Mouse (Mus musculus) cerebellum, postnatal 10 days (tissue): Measurements from ENCODE around the gene Ccdc84.
A peak's percentile ranks its signal among the peaks of the same experiment; 100 is the strongest.
"Not testable (repeated sequence)": the region's sequence is repeated elsewhere in the genome, so short reads cannot be mapped to it uniquely, and the experiment has no call there.

Source experiments
- DNase-seq, 2 experiments: peaks; one replicate each; pipeline ENCODE4 v3.0.0; 2021; ENCODE audit warnings: mixed read lengths in 2 of 2

Ccdc84 gene

GRCm38 (mm10) chr9:44418519-44419385, at the start of gene Ccdc84:
TSS of gene Ccdc84 (minus strand) at chr9:44418569.
- no peak for DNase-seq

DNA sequence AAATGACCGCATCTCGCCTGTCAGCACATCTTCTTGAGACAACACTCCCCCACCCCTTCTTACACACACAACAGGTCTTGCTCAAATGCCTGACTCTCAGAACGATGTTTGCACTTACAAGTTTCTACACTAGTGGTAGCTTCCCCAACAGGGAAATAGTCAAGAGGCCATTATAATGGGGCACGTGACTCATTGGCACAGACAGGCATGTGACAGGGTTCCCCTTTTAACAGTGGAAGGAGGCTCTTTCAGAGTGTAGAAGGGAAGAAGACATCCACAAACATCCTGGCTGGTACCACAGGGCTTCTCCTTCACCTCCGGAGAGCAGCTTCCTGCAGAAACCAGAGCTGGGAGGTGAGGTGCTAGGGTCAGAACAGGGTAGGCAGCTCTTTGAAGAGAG, 43.6 kb upstream of the Ccdc84 start:
- no peak for DNase-seq

GRCm38 (mm10) chr9:44457035-44457742, 38.8 kb upstream of the Ccdc84 start:
- DNase-seq = peak; percentile 93

DNA sequence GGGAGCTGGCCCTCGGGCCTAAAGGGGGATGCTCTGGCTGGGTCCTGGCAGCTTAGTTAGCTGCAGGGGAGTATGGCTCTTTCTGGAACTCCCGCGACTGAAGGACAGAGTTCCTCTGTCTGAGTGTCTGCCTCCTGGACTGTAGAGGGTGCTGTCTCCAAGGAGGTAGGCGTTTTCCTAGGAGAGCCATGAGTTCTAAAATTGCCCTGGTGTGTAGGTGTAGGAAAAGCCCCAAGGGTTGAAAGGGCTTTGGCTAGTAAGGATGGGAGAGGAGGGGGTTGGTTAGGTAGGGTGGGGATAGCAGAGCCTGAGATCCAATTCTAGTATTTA, 36.5 kb upstream of the Ccdc84 start, which contains the start of gene Upk2:
Gene Upk2, minus strand, starts transcription at position 86 of the 330 bp plus-strand sequence.
- DNase-seq = no peak

GRCm38 (mm10) chr9:44454132-44454890, 35.9 kb upstream of the Ccdc84 start:
- peak; percentile 96 to 98 for DNase-seq

- DNase-seq = peak; percentile 27 to 42
Measured at GRCm38 (mm10) chr9:44450387-44450786, 32.0 kb upstream of the Ccdc84 start.

DNA sequence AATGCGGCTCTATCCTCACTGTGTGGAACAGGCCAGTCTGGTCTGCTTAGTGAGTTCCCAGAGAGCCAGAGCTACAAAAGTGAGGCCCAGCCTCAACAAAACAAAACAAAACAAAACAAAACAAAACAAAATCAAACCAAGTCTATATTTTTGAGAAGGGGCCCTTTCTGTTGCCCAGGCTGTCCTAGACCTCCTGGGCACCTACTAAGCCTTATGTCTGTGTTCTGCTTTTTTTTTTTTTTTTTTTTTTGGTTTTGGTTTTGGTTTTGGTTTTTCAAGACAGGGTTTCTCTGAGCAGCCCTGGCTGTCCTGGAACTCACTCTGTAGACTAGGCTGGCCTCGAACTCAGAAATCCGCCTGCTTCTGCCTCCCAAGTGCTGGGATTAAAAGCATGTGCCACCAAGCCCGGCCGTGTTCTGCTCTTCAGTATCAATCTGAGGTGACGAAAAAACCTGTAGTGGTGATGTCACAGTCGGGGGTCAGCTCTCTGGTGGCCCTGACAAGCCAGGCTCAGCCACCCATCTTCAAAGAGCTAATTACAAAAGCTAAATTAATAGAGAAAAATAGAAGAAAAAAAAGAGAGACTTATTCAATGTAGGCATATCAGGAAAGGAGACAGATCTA, 26.1 kb upstream of the Ccdc84 start:
- not testable (repeated sequence) for DNase-seq

- DNase-seq = no peak
Measured at GRCm38 (mm10) chr9:44440961-44441360, 22.6 kb upstream of the Ccdc84 start, which contains the start of gene Foxr1. TSS of gene Foxr1 (minus strand) at chr9:44441136.

DNA sequence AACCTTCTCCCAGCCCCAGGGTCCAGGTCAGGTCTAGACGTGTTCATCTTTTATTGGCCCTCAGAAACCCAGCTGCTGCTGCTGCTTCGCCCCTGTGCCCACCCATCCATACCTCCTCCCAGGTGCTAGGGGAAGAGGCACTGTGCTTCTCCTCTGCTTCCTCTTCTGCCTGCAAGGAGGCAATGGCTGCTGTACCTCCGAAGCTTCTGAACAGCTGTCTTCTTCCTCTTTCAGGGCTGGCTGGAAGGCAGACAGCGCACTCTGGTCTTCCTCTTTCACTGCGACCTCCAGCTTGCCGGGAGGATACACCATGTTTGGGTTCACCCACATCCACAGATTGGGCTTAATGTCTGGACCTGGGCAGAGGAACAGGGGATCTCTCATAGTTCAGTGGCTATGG, 17.4 kb upstream of the Ccdc84 start:
- DNase-seq = no peak

DNA sequence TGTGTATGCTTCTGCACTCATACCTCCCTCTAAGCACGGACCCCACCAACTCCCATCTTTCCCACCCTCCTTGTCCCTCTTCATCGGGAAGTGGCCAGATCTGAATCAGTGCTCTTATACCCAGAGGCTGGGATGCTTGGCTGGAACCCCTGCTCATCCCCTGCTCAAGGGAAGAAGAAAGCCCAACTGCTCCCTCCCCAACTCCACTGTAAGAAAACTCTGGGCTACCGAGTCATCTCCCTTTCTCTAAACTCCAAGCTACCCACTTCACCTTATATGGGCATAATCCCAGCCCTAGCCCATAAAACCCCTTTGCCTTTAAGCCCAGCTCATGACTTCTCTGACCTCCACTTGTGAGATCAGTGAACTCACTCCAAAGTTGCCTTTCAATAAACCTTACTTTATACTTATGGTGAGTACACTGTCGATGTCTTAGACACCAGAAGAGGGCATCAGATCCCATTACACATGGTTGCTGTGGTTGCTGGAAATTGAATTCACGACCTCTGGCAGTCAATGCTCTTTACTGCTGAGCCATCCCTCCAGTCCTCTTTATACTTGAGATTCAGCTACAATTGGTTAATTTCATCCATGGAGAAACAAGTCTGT, 14.3 kb upstream of the Ccdc84 start:
- DNase-seq = no peak

- DNase-seq = no peak
Measured at GRCm38 (mm10) chr9:44423576-44423975, 5.2 kb upstream of the Ccdc84 start.

- DNase-seq = no peak
Measured at GRCm38 (mm10) chr9:44420280-44420898, 2.0 kb upstream of the Ccdc84 start.

DNA sequence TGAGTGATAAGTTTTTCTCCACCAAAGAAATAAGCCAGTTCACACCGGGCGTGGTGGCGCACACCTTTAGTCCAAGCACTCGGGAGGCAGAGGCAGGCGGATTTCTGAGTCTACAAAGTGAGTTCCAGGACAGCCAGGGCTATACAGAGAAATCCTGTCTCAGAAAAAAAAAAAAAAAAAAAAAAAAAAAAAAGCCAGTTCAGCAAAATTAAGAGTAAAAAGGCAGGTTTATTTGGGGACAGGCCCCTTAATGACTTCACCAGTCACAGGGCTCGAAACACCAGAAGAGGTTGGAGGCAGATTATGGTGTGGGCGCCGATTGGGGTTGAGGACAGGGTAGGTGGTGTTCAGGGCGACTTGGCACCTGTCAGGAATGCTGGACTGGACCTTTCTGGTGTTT, 1.4 kb upstream of the Ccdc84 start:
- DNase-seq = not testable (repeated sequence)

GRCm38 (mm10) chr9:44417892-44418363, 441 bp downstream of the Ccdc84 start:
- peak; percentile 98 to 99 for DNase-seq

DNA sequence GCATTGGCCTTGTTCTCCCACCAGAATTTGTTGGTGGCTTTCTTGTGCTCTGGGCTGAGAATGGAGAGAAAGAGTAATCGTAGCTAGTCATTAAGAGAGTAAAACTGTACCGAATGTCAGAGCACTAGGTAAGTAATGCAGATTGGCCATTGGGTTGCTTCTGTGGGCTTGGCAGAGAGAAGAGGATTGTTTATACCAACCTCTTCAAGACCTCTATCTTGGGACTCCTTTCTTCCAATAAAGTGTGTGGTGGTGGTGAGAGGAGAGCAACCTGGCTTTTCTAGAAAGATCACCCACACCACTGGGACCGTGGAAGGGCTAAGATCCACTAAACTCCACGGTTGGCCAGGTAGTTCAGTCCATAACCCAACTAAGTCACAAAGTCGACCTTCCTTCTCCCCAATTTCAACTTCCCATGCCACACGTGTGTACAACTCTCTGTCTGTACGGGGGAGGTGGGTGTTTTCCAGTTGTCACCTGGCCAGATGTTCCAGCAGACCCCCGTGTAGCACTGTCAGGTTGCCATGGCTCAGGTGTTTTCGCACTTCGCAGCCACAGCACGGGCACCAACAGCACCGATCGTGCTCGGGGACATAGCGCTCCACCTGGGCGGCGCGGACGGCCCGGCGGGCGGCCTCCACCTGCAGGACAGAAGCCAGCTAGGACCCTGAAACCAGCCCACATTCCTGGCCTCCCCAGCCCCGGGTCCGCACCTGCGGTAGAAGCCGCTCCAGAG, 1.0 kb downstream of the Ccdc84 start:
- no peak for DNase-seq

GRCm38 (mm10) chr9:44412781-44413180, 5.6 kb downstream of the Ccdc84 start:
- DNase-seq = no peak

DNA sequence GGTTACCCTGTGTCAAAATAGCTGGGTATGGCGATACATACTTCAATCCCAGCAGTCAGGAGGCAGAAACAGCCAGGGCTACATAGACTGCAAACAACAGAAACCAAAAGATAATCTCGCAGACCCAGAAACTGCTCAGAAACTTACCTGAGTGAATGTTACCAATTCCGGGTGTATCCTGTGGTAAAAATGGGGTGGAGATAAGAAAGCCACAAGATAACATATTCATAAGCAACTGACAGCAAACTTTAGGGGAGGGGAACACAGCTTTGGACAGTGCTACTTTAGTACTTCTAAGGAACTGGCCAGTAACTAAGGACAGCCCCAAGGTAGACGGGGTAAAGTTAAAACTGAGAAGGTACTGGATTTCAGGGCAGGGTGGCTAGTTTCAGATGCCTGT, 6.1 kb downstream of the Ccdc84 start:
- DNase-seq = no peak

- DNase-seq = no peak
Measured at GRCm38 (mm10) chr9:44411601-44412130, 6.7 kb downstream of the Ccdc84 start.

GRCm38 (mm10) chr9:44410647-44411336, 7.6 kb downstream of the Ccdc84 start:
- DNase-seq = peak in 1 of 2 experiments; percentile 23

- not testable (repeated sequence) for DNase-seq
Measured at GRCm38 (mm10) chr9:44408693-44409092, 9.7 kb downstream of the Ccdc84 start.
